Mouse (Mus musculus): ENCODE results near the gene Slfn2. TPM values are rescaled to one million over a fixed set of nuclear protein-coding genes. Genes with fewer than 3 reads are reported as not detected.

Slfn2 gene
- polyA plus RNA-seq, 1 experiment from 2014 or later = 1.4 TPM

DNA sequence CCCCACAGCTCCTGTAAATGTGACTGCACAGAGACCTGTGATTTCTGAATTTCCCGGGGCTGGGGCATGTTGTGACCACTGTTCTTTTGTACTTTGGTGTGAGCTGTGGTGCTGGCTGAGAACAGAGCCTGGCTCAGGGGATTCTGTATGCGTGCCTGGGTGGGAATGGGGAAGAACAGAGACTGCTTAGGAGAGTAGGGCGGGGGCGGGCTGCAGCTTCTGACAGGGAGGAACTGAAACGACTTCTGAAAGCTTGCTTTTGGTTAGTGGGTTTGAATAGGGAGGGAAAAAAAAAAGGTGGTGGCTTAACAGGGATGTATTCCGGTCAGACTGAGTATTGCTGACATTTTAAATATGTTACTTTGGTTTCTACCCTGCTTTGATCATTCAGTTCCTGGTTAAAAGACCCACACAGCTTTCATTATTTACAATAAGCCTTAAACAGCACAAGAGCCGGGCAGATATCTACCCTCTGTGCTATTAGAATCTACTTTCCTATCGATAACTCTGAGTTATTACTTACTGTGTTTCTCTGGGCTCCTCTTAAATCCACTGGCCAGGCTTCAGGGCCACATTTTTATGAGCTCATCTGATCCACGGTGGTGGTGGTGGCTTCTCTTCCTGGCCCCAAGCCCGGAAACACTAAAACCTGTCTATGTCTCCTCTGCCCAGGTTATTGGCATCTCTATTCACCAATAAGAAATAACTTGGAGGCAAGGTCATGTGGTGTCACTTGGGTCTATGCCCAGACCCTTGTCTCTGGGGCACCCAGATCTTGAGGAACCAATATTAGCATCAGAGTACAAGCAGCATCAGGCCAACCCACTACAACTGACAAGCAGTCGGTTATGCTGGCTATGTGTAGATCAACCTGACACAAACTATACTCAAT, 2.0 kb downstream of the Slfn2 start:
- 28% methylated on average over 11 of the region's 11 CpGs for WGBS
- peak; percentile 9 for DNase-seq (ENCODE audit: low spot score)
- Histone ChIP-seq H3K9me3 (replicated peaks; ENCODE audit: control insufficient read depth, low read length) (no peaks in the 10 kb centered on the region), H3K27me3 (replicated peaks; ENCODE audit: control insufficient read depth, insufficient read depth, low read length) (no peaks in the 10 kb centered on the region), H3K4me1 (ENCODE audit: control insufficient read depth, insufficient read depth, low read length) (no peaks in the 10 kb centered on the region), H3K9ac (ENCODE audit: low read length) (no peak overlapping the region), H3K4me3 (ENCODE audit: low read depth, low read length) (no peak overlapping the region), H3K36me3 (ENCODE audit: control insufficient read depth, insufficient read depth, low read length) (no peaks in the 10 kb centered on the region), H3K27ac (ENCODE audit: low read depth, low read length) (no peak overlapping the region), H3K4me2 (ENCODE audit: low read length) (no peak overlapping the region)
- no peak for ATAC-seq

- ATAC-seq (no peak), DNase-seq (ENCODE audit: low spot score) (no peak)
- Histone ChIP-seq H3K4me1 (ENCODE audit: control insufficient read depth, insufficient read depth, low read length) (no peaks in the 10 kb centered on the region), H3K4me3 (ENCODE audit: low read depth, low read length) (no peak overlapping the region), H3K27me3 (replicated peaks; ENCODE audit: control insufficient read depth, insufficient read depth, low read length) (no peaks in the 10 kb centered on the region), H3K9me3 (replicated peaks; ENCODE audit: control insufficient read depth, low read length) (no peaks in the 10 kb centered on the region), H3K9ac (ENCODE audit: low read length) (no peak overlapping the region), H3K27ac (ENCODE audit: low read depth, low read length) (no peak overlapping the region), H3K36me3 (ENCODE audit: control insufficient read depth, insufficient read depth, low read length) (no peaks in the 10 kb centered on the region), H3K4me2 (ENCODE audit: low read length) (no peak overlapping the region)
- 80% methylated on average over 4 of the region's 4 CpGs for WGBS
Observed at GRCm38 (mm10) chr11:83067982-83068694, 3.2 kb downstream of the Slfn2 start.

DNA sequence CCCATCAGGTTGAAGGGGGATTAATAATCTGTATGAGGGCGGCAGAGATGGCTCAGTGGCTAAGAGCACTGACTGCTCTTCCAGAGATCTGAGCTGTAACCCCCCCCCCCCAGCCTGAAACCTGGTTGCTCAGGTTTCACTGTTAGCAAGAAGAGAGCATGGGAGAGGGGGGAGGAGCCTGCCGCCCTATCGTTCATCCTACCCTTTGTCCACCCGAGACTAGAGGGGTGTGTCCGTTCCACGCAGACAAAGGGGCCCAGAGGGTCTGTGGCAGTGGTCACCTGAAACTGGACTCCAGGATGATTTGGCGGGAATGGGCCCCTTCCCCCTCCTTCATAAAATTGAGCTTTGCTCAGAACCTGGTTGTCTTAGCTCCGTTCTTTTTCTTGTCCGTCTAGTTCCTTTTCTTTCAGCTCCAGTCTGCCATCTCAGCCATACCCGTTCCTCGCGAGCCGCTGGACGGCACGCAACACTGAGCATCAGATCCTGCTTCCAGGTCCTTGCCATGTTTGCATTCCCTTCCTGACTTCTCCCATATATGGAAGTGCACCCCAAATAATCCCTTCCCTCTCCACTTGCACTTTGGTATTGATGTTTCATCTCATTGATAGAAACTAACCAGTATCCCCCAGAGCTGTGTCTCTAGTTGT, 5.5 kb downstream of the Slfn2 start:
- H3K4me2 ChIP-seq (ENCODE audit: low read length) = no peak overlapping the region
- ATAC-seq (no peak), DNase-seq (ENCODE audit: low spot score) (no peak)

GRCm38 (mm10) chr11:83077714-83078422, 13.0 kb downstream of the Slfn2 start:
- Histone ChIP-seq H3K27ac (ENCODE audit: low read depth, low read length) (no peak overlapping the region), H3K4me2 (ENCODE audit: low read length) (no peak overlapping the region)
- ATAC-seq = no peak

More for the DNA sequence above, 5.5 kb downstream of the Slfn2 start:
- Histone ChIP-seq H3K27me3 (replicated peaks; ENCODE audit: control insufficient read depth, insufficient read depth, low read length) (no peaks in the 10 kb centered on the region), H3K4me3 (ENCODE audit: low read depth, low read length) (no peak overlapping the region), H3K36me3 (ENCODE audit: control insufficient read depth, insufficient read depth, low read length) (no peaks in the 10 kb centered on the region), H3K4me1 (ENCODE audit: control insufficient read depth, insufficient read depth, low read length) (no peaks in the 10 kb centered on the region), H3K9ac (ENCODE audit: low read length) (no peak overlapping the region), H3K9me3 (replicated peaks; ENCODE audit: control insufficient read depth, low read length) (no peaks in the 10 kb centered on the region), H3K27ac (ENCODE audit: low read depth, low read length) (no peak overlapping the region)
- 79% methylated on average over 15 of the region's 15 CpGs for WGBS

GRCm38 (mm10) chr11:83078423-83079140, 13.7 kb downstream of the Slfn2 start:
- Histone ChIP-seq H3K27ac (ENCODE audit: low read depth, low read length) (no peak overlapping the region), H3K4me1 (ENCODE audit: control insufficient read depth, insufficient read depth, low read length) (no peaks in the 10 kb centered on the region), H3K4me3 (ENCODE audit: low read depth, low read length) (no peak overlapping the region), H3K36me3 (ENCODE audit: control insufficient read depth, insufficient read depth, low read length) (no peaks in the 10 kb centered on the region), H3K27me3 (replicated peaks; ENCODE audit: control insufficient read depth, insufficient read depth, low read length) (no peaks in the 10 kb centered on the region), H3K9ac (ENCODE audit: low read length) (no peak overlapping the region), H3K4me2 (ENCODE audit: low read length) (no peak overlapping the region), H3K9me3 (replicated peaks; ENCODE audit: control insufficient read depth, low read length) (no peaks in the 10 kb centered on the region)
- ATAC-seq (no peak), DNase-seq (ENCODE audit: low spot score) (no peak)
- WGBS = 83% methylated on average over 5 of the region's 5 CpGs

More at GRCm38 (mm10) chr11:83077714-83078422, 13.0 kb downstream of the Slfn2 start:
- H3K9me3 ChIP-seq (replicated peaks; ENCODE audit: control insufficient read depth, low read length) = no peaks in the 10 kb centered on the region
- no peak overlapping the region for H3K9ac ChIP-seq (ENCODE audit: low read length)
- WGBS = 87% methylated on average over 3 of the region's 3 CpGs
- H3K4me3 ChIP-seq (ENCODE audit: low read depth, low read length) = no peak overlapping the region
- DNase-seq (ENCODE audit: low spot score) = peak; percentile 3
- H3K36me3 ChIP-seq (ENCODE audit: control insufficient read depth, insufficient read depth, low read length) = no peaks in the 10 kb centered on the region
- H3K27me3 ChIP-seq (replicated peaks; ENCODE audit: control insufficient read depth, insufficient read depth, low read length) = no peaks in the 10 kb centered on the region
- no peaks in the 10 kb centered on the region for H3K4me1 ChIP-seq (ENCODE audit: control insufficient read depth, insufficient read depth, low read length)

DNA sequence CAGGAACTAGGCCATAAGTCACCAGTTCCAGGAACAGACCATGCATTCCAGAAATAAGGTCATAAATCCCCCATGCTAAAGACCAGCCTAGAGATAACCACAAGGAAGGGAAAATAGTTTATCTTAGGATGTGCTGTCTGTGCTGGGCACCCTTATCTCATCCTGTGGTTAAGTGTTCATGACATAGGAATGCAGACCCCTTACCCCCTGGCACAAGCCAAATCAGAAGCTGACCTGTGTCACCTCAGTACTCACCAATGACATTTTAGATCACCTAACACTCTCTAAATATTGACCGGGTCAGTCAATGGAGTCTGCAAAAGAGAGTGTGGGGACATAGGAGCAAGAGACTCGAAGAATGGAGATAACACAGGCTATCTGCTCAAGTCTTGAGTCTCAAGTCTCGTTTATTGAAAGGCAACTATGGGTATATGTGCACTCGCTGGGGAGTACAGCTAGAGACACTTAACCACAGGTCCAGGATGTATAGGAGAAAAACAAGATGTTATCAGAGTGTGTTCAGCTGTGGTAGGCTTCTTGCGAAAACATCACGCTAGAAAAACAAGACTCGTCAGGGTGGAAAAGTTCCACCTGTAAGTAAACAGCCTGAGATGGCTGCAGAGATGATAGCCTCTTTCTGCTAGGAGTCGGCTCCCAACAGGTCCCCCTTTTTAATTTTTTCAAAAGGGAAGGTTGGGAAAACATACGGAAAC, 14.7 kb downstream of the Slfn2 start:
- no peaks in the 10 kb centered on the region for H3K27me3 ChIP-seq (replicated peaks; ENCODE audit: control insufficient read depth, insufficient read depth, low read length)
- no peaks in the 10 kb centered on the region for H3K36me3 ChIP-seq (ENCODE audit: control insufficient read depth, insufficient read depth, low read length)
- no peak overlapping the region for H3K9ac ChIP-seq (ENCODE audit: low read length)
- no peaks in the 10 kb centered on the region for H3K4me1 ChIP-seq (ENCODE audit: control insufficient read depth, insufficient read depth, low read length)
- 89% methylated on average over 9 of the region's 9 CpGs for WGBS
- no peak overlapping the region for H3K4me2 ChIP-seq (ENCODE audit: low read length)
- no peaks in the 10 kb centered on the region for H3K9me3 ChIP-seq (replicated peaks; ENCODE audit: control insufficient read depth, low read length)
- no peak overlapping the region for H3K27ac ChIP-seq (ENCODE audit: low read depth, low read length)
- H3K4me3 ChIP-seq (ENCODE audit: low read depth, low read length) = no peak overlapping the region
- no peak for DNase-seq (ENCODE audit: low spot score)
- ATAC-seq = no peak

GRCm38 (mm10) chr11:83082741-83083473, 18.0 kb downstream of the Slfn2 start:
- H3K27ac ChIP-seq (ENCODE audit: low read depth, low read length) = no peak overlapping the region
- 71% methylated on average over 7 of the region's 7 CpGs for WGBS
- H3K36me3 ChIP-seq (ENCODE audit: control insufficient read depth, insufficient read depth, low read length) = no peaks in the 10 kb centered on the region

More at GRCm38 (mm10) chr11:83082741-83083473, 18.0 kb downstream of the Slfn2 start:
- ATAC-seq (no peak), DNase-seq (ENCODE audit: low spot score) (no peak)
- Histone ChIP-seq H3K4me1 (ENCODE audit: control insufficient read depth, insufficient read depth, low read length) (no peaks in the 10 kb centered on the region), H3K27me3 (replicated peaks; ENCODE audit: control insufficient read depth, insufficient read depth, low read length) (no peaks in the 10 kb centered on the region), H3K9ac (ENCODE audit: low read length) (no peak overlapping the region), H3K4me2 (ENCODE audit: low read length) (no peak overlapping the region), H3K9me3 (replicated peaks; ENCODE audit: control insufficient read depth, low read length) (no peaks in the 10 kb centered on the region), H3K4me3 (ENCODE audit: low read depth, low read length) (no peak overlapping the region)

All from forebrain, embryonic 14.5 days (tissue).